Mouse (Mus musculus) C2C12 (cell line): ENCODE results near the gene Srsf2. TPM values are rescaled to one million over a fixed set of nuclear protein-coding genes. Genes with fewer than 3 reads are reported as not detected.
"Not testable (repeated sequence)": the region's sequence is repeated elsewhere in the genome, so short reads cannot be mapped to it uniquely, and the experiment has no call there.

Experiments used
- H3K27me3 ChIP-seq: one replicate; pipeline ENCODE4 v1.6.1; 2011; ENCODE audit not compliant: control insufficient read depth, insufficient read depth, insufficient read length
- H3K36me3 ChIP-seq: one replicate; pipeline ENCODE4 v1.6.1; 2011; ENCODE audit not compliant: control insufficient read depth, insufficient read depth
- H3K4me3 ChIP-seq: one replicate; pipeline ENCODE4 v1.5.1; 2011; ENCODE audit warnings: mild to moderate bottlenecking, control low read depth; ENCODE audit not compliant: poor library complexity, insufficient read depth, severe bottlenecking
- H3K79me2 ChIP-seq: one replicate; pipeline ENCODE4 v1.6.1; 2011; ENCODE audit not compliant: control insufficient read depth, insufficient read depth
- H3K79me3 ChIP-seq: one replicate; pipeline ENCODE4 v1.6.1; 2011; ENCODE audit warnings: low read depth, control low read depth
- H3ac ChIP-seq: one replicate; pipeline ENCODE3; 2011; ENCODE audit warnings: low read depth; ENCODE audit not compliant: control insufficient read depth, insufficient read length
- CEBPB ChIP-seq: IDR thresholded peaks from one replicate; pipeline ENCODE4 v1.6.1; 2011; ENCODE audit warnings: low read depth, mild to moderate bottlenecking, control low read depth, moderate library complexity
- CTCF ChIP-seq: IDR thresholded peaks from one replicate; pipeline ENCODE4 v1.5.1; 2011; ENCODE audit not compliant: control insufficient read depth, insufficient read depth, insufficient read length
- FOSL1 ChIP-seq: IDR thresholded peaks from one replicate; pipeline ENCODE4 v1.8.0; 2011; ENCODE audit warnings: mild to moderate bottlenecking, low read length; ENCODE audit not compliant: poor library complexity, insufficient read depth, severe bottlenecking
- MAX ChIP-seq: IDR thresholded peaks from one replicate; pipeline ENCODE4 v1.6.1; 2011; ENCODE audit warnings: mild to moderate bottlenecking, control low read depth
- MYOD1 ChIP-seq: IDR thresholded peaks from one replicate; pipeline ENCODE4 v1.6.1; 2011; ENCODE audit warnings: low read depth; ENCODE audit not compliant: control insufficient read depth, insufficient read length
- MYOG ChIP-seq: IDR thresholded peaks from one replicate; pipeline ENCODE4 v1.6.1; 2011; ENCODE audit not compliant: control insufficient read depth, insufficient read length; ENCODE audit errors: extremely low read depth
- USF1 ChIP-seq: IDR thresholded peaks from one replicate; pipeline ENCODE4 v1.6.1; 2011; ENCODE audit warnings: low read depth, mild to moderate bottlenecking, control low read depth, moderate library complexity
- long read RNA-seq, 2 experiments: library from polyadenylated mRNA; unstranded; transcript quantifications; one replicate each; pipeline ENCODE4 v2.0.0; 2019 to 2020
- polyA plus RNA-seq: library from polyadenylated mRNA; unstranded; fragments of >200 nt; fragmentation: generic; extraction: Trizol; gene quantifications from one replicate; pipeline ENCODE4 v1.2.1, GENCODE M21; 2012; ENCODE audit warnings: missing spikeins

Srsf2 gene
- polyA plus RNA-seq, result 326 TPM
- long read RNA-seq, experiment 1, transcript Srsf2-201 (3 exons, 1,899 nt), result major isoform, 293 of 330 reads
- long read RNA-seq, experiment 1, partial matches to known transcripts, result 15 of 330 reads
- long read RNA-seq, experiment 1, other reads (novel, unspliced or antisense), result 19 of 330 reads
- long read RNA-seq, experiment 2, transcript Srsf2-201 (3 exons, 1,899 nt), result major isoform, 1,654 of 1,724 reads
- long read RNA-seq, experiment 2, partial matches to known transcripts, result 20 of 1,724 reads
- long read RNA-seq, experiment 2, other reads (novel, unspliced or antisense), result 48 of 1,724 reads

- H3K4me3 ChIP-seq, result peak within 1 kb of the TSS; percentile 98
- H3K36me3 ChIP-seq, result peaks cover 56% of the 10 kb centered on the region
- H3K27me3 ChIP-seq, result no peaks in the 10 kb centered on the region
- no peak for TF ChIP-seq MYOG
- no peak for TF ChIP-seq CTCF
- no peak for TF ChIP-seq MYOD1
- no peak for TF ChIP-seq USF1
- TF ChIP-seq FOSL1, result no peak
- no peak for TF ChIP-seq MAX
- peak; percentile 97 for TF ChIP-seq CEBPB
- peaks cover 86% of the 10 kb centered on the region for H3K79me2 ChIP-seq
- H3ac ChIP-seq, result peak within 1 kb of the TSS; percentile 94
- H3K79me3 ChIP-seq, result peaks cover 56% of the 10 kb centered on the region
Observed at GRCm38 (mm10) chr11:116852891-116853511, at the start of gene Srsf2. Gene Srsf2, minus strand, starts transcription at chr11:116853094.

DNA sequence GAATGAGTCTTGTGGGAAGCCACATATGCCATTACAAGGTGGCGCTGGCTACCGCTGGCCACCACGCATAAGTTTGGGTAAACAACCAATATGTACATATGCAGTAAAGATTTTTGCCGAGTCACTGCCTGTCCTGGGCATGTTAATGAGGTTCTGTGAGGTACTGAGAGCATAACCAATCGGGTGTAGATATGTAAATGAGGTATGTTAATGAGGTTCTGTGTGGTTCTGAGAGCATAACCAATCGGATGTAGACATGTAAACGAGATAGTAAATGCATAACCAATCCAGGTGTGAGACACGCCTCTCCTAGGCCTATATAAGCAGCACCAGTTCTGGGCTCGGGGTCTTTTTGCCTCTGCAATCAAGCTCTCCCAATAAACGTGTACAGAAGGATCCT, 49.7 kb upstream of the Srsf2 start:
- H3ac ChIP-seq, H3K79me3 ChIP-seq, H3K4me3 ChIP-seq, H3K36me3 ChIP-seq, H3K79me2 ChIP-seq: not testable (repeated sequence)
- peaks cover 53% of the 10 kb centered on the region for H3K27me3 ChIP-seq

GRCm38 (mm10) chr11:116899247-116899646, 46.4 kb upstream of the Srsf2 start:
- TF ChIP-seq FOSL1, result no peak
- no peak for TF ChIP-seq CEBPB
- TF ChIP-seq CTCF, result no peak
- TF ChIP-seq MYOD1, result no peak
- Histone ChIP-seq H3K4me3 (no peak overlapping the region), H3K27me3 (peaks cover 34% of the 10 kb centered on the region), H3ac (no peak overlapping the region), H3K79me3 (no peaks in the 10 kb centered on the region), H3K79me2 (no peaks in the 10 kb centered on the region), H3K36me3 (no peaks in the 10 kb centered on the region)

DNA sequence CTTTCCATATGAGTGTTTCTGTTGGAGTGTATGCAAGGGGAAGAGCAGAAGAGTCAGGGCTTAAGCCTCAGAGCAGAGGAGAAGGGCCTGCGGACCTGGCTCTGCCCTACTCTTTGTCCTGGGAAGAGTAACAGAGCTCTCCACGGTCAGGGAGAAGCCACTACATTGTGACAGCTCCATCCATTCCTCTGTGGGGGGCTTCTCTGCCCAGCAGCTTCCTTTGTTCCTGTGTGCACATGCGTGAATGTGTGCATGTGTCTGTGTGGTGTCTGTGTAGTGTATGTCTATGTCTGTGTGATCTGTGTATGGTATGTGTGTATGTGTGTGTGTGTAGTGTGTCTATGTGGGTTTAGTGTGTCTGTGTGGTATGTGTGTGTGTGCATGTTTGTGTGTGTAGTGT, 42.5 kb upstream of the Srsf2 start:
- no peak for TF ChIP-seq USF1
- Histone ChIP-seq H3K79me3 (no peaks in the 10 kb centered on the region), H3K27me3 (peaks cover 19% of the 10 kb centered on the region), H3K79me2 (no peaks in the 10 kb centered on the region), H3ac (no peak overlapping the region), H3K4me3 (no peak overlapping the region), H3K36me3 (no peaks in the 10 kb centered on the region)

GRCm38 (mm10) chr11:116893532-116894442, 40.9 kb upstream of the Srsf2 start:
- H3K36me3 ChIP-seq, result no peaks in the 10 kb centered on the region

GRCm38 (mm10) chr11:116887136-116887535, 34.2 kb upstream of the Srsf2 start:
- peaks cover 31% of the 10 kb centered on the region for H3K27me3 ChIP-seq
- H3K4me3 ChIP-seq, result no peak overlapping the region
- H3K79me3 ChIP-seq, result no peaks in the 10 kb centered on the region
- no peaks in the 10 kb centered on the region for H3K36me3 ChIP-seq
- H3K79me2 ChIP-seq, result no peaks in the 10 kb centered on the region
- TF ChIP-seq MYOG (no peak), USF1 (no peak), CTCF (no peak), FOSL1 (no peak), MYOD1 (no peak), CEBPB (no peak), MAX (no peak)
- no peak overlapping the region for H3ac ChIP-seq

More at GRCm38 (mm10) chr11:116893532-116894442, 40.9 kb upstream of the Srsf2 start:
- H3K79me2 ChIP-seq, result no peaks in the 10 kb centered on the region
- TF ChIP-seq USF1 (no peak), MYOG (no peak), MYOD1 (no peak), CTCF (no peak), MAX (no peak), FOSL1 (no peak), CEBPB (no peak)
- no peaks in the 10 kb centered on the region for H3K79me3 ChIP-seq
- H3ac ChIP-seq, result no peak overlapping the region
- no peak overlapping the region for H3K4me3 ChIP-seq
- H3K27me3 ChIP-seq, result peaks cover 29% of the 10 kb centered on the region
